Mouse (Mus musculus): Measurements from ENCODE around the gene Rictor. TPM values are rescaled to one million over a fixed set of nuclear protein-coding genes. Genes with fewer than 3 reads are reported as not detected.

Rictor gene
- polyA plus RNA-seq, 1 experiment from 2014 or later = 62.0 TPM

DNA sequence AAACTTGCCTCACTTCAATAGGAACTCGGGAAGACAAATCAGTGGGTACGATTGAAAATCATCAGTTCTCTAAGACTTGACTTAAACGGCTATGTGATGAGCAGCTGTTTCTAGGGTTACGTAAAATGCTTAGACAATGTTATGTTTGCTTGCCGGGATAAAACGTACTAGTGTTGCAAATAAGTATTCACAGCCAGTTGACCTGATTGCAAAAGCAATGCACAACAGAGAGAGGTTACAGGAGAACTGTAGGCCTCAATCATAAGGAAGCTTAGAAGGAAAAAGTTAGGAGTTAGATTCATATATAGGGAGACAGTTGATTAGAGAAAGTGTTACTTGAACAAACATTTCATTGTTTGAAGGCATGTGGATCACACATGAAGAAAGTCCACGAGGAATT, 2.2 kb downstream of the Rictor start:
- peak overlapping the region; percentile 91; the same call in 1 of the 2 replicates for H3K4me3 ChIP-seq (replicated peaks)
- no peaks in the 10 kb centered on the region for H3K36me3 ChIP-seq
- no peak for ATAC-seq
- no peak overlapping the region for H3K27ac ChIP-seq
- H3K4me1 ChIP-seq (replicated peaks) = peaks cover 50% of the 10 kb centered on the region
- H3K27me3 ChIP-seq = peaks cover 6% of the 10 kb centered on the region; the same call in 1 of the 2 replicates
- no peaks in the 10 kb centered on the region for H3K9me3 ChIP-seq
- WGBS = 84% methylated on average over 7 of the region's 7 CpGs
- no peak overlapping the region for H3K9ac ChIP-seq (replicated peaks)
- H3K4me2 ChIP-seq (replicated peaks) = peak overlapping the region; percentile 77

DNA sequence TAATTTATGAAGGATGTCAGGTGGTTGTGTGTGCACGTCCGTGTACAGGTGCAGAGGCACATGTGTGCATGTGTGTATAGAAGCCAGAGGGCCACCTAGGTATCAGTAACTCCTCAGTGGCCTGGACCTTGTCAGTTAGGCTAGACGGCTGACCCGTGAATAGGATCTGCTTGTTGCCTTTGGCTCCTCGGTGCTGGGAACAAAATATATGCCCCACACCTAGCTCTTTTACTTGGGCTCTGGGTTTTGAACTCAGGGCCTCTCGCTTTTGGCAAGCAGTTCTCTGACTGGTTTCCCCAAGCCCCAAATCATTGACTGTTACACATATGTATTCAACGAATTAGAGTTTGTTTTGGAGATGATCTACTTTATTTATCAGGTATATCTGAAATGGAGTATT, 3.0 kb downstream of the Rictor start:
- no peak overlapping the region for H3K4me2 ChIP-seq (replicated peaks)
- H3K36me3 ChIP-seq = no peaks in the 10 kb centered on the region
- H3K27ac ChIP-seq = no peak overlapping the region
- ATAC-seq = no peak
- H3K9me3 ChIP-seq = no peaks in the 10 kb centered on the region
- no peak overlapping the region for H3K4me3 ChIP-seq (replicated peaks)
- 0 out of 2 replicates have a peak, but pooled peaks cover 3% of the 10 kb centered on the region for H3K27me3 ChIP-seq
- H3K9ac ChIP-seq (replicated peaks) = no peak overlapping the region
- 86% methylated on average over 7 of the region's 7 CpGs for WGBS
- H3K4me1 ChIP-seq (replicated peaks) = peaks cover 50% of the 10 kb centered on the region

DNA sequence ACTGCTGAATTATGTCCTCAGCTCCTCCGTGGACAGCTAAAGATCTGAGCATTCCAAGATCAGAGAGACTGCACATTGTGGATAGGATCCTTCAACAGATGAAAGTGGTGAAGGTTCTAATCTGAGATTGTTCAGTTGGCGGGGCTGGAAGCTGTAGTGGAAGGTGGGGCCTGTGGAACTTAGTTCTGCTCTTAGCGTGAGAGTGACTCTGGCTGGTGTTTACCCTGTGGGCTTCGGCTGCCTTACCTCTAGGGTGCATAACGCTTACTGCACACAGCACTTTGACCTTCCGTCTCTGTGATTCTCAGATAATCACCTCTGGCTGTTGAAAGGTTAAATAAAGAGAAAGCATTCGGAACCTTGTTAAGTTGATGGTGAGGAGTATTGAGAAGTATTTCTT, 6.6 kb downstream of the Rictor start:
- WGBS = 72% methylated on average over 7 of the region's 7 CpGs
- Histone ChIP-seq H3K27ac (no peak overlapping the region), H3K9me3 (no peaks in the 10 kb centered on the region), H3K4me1 (replicated peaks) (peaks cover 52% of the 10 kb centered on the region), H3K9ac (replicated peaks) (no peak overlapping the region), H3K4me3 (replicated peaks) (no peak overlapping the region), H3K27me3 (no peaks in the 10 kb centered on the region), H3K36me3 (peaks cover 3% of the 10 kb centered on the region; the same call in 1 of the 2 replicates), H3K4me2 (replicated peaks) (no peak overlapping the region)
- no peak for ATAC-seq

DNA sequence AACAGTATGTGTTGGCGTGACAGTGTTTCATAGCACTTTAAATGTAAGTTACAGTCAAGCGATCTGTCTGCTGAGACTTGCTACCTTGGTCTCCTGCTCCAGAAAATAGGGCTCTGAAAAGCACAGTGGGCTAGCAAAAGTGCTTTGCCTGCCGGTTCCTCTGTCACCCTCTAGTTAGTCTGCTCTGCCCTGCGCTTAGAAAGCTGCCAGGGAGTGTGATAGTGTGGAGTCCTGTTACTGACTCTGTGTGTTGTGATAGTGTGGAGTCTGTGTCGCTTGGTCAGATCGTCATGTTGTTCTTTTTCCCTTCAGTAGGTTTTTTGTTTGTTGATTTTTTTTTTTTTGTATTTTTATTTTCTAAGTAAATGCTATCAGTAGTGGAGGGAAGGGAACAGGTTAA, 7.1 kb downstream of the Rictor start:
- Histone ChIP-seq H3K4me1 (replicated peaks) (peaks cover 48% of the 10 kb centered on the region), H3K4me2 (replicated peaks) (no peak overlapping the region), H3K36me3 (peaks cover 4% of the 10 kb centered on the region; the same call in 1 of the 2 replicates), H3K9ac (replicated peaks) (no peak overlapping the region), H3K9me3 (no peaks in the 10 kb centered on the region), H3K4me3 (replicated peaks) (no peak overlapping the region), H3K27me3 (no peaks in the 10 kb centered on the region), H3K27ac (no peak overlapping the region)
- no peak for ATAC-seq
- WGBS = 80% methylated on average over 6 of the region's 6 CpGs

DNA sequence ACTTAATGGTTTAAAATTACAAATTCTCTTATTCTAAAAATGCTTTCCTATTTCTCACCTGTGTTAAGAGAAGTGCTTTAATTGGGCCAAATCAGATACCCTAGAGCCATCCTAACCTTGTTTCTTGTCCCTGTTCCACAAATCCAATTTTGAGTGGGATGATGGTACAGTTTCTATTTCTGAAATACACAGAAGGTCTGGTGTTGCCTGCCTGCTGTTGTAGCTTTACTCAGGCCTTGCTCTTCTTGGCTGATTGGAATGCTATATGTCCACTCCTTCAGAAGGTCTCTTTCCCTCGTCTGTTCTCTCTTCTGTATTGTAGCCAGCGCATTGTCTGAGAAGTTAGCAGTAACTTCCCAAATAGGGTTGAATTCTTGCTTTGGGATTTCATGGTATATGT, 13.2 kb downstream of the Rictor start:
- Histone ChIP-seq H3K36me3 (peaks cover 4% of the 10 kb centered on the region; the same call in 1 of the 2 replicates), H3K27ac (no peak overlapping the region), H3K9me3 (no peaks in the 10 kb centered on the region), H3K4me2 (replicated peaks) (no peak overlapping the region), H3K9ac (replicated peaks) (no peak overlapping the region), H3K27me3 (no peaks in the 10 kb centered on the region), H3K4me1 (replicated peaks) (0 out of 2 replicates have a peak, but pooled peaks cover 11% of the 10 kb centered on the region), H3K4me3 (replicated peaks) (no peak overlapping the region)
- no peak for ATAC-seq
- 89% methylated on average over 2 of the region's 2 CpGs for WGBS

DNA sequence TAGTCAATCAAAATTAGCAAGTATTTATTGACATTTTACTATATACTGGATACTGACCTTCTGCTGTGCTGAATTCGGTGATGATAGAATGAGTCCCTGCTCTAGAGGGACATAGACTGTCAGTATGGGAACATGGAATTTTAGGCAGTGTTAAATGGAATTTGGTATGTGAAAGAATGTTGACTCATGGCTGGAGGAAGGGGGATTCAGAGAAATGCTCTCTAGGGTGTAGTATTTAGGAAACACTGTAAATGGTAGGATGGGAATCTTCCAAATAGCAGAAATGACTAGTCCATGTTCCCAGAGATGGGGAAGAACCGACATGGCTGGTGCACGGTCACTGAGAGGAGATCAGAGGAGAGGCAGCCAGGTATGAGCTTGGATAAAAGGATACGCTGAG, 13.6 kb downstream of the Rictor start:
- Histone ChIP-seq H3K9ac (replicated peaks) (no peak overlapping the region), H3K4me2 (replicated peaks) (no peak overlapping the region), H3K36me3 (peaks cover 4% of the 10 kb centered on the region; the same call in 1 of the 2 replicates), H3K27me3 (no peaks in the 10 kb centered on the region), H3K4me3 (replicated peaks) (no peak overlapping the region), H3K9me3 (no peaks in the 10 kb centered on the region), H3K27ac (no peak overlapping the region), H3K4me1 (replicated peaks) (0 out of 2 replicates have a peak, but pooled peaks cover 6% of the 10 kb centered on the region)
- ATAC-seq = no peak
- 87% methylated on average over 4 of the region's 4 CpGs for WGBS

DNA sequence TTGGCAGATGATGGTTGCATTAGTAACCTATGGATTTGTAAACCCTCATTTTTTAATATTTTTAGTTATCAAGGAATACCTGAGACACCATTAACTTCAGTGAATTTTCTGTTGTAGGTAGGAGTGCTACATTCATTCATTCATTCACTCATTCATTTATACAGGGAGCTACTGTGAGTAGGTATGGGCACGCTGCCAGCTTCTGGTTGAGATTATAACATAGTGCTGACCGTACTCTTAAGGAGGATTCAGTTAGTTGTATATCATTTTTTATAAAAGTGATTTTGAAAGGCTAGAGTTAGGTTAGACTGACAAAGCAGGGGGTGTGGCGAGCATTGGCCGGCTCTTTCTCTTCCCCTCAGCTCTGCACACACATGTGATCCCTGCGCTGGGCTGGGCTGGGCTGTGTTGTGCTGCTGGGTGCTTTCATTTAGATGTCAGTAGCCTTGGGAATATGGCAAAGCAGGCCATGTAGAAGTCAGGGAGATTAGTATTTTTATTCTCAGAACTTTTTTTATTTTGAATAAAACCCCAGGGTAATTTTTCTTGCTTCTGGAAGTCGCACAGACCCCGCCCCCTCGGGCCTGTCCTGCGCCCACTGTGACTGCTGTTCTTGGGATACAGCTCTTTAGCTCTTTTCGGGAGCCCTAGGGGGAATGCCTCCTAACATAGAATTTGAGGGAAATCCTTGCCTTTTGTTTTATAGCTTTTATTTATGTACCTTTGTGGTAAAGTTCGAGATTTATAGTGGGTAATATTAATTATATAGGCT, 14.4 kb downstream of the Rictor start:
- no peak for ATAC-seq
- 96% methylated on average over 11 of the region's 11 CpGs for WGBS
- H3K36me3 ChIP-seq = peaks cover 4% of the 10 kb centered on the region; the same call in 1 of the 2 replicates
- H3K9ac ChIP-seq (replicated peaks) = no peak overlapping the region
- H3K4me3 ChIP-seq (replicated peaks) = no peak overlapping the region
- no peaks in the 10 kb centered on the region for H3K9me3 ChIP-seq
- no peak overlapping the region for H3K27ac ChIP-seq
- no peak overlapping the region for H3K4me2 ChIP-seq (replicated peaks)
- H3K4me1 ChIP-seq (replicated peaks) = 0 out of 2 replicates have a peak, but pooled peaks cover 3% of the 10 kb centered on the region
- H3K27me3 ChIP-seq = no peaks in the 10 kb centered on the region

DNA sequence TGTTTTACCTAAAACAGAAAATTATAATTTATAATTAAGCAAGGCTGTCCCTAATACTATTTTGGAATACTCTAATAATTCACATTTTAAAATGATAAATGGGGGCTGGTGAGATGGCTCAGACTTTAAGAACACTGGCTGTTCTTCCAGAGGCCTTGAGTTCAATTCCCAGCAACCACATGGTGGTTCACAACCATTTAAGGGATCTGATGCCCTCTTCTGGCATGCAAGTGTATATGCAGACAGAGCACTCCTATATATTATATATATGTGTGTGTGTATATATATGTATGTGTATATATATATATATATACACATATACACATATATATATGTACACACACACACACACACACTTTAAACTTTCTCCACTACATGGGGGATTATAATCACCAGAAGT, 15.2 kb downstream of the Rictor start:
- Histone ChIP-seq H3K4me2 (replicated peaks) (no peak overlapping the region), H3K27ac (no peak overlapping the region), H3K4me1 (replicated peaks) (peaks cover 7% of the 10 kb centered on the region; the same call in 1 of the 2 replicates), H3K36me3 (peaks cover 4% of the 10 kb centered on the region; the same call in 1 of the 2 replicates), H3K4me3 (replicated peaks) (no peak overlapping the region), H3K27me3 (no peaks in the 10 kb centered on the region), H3K9ac (replicated peaks) (no peak overlapping the region), H3K9me3 (no peaks in the 10 kb centered on the region)
- ATAC-seq = no peak

DNA sequence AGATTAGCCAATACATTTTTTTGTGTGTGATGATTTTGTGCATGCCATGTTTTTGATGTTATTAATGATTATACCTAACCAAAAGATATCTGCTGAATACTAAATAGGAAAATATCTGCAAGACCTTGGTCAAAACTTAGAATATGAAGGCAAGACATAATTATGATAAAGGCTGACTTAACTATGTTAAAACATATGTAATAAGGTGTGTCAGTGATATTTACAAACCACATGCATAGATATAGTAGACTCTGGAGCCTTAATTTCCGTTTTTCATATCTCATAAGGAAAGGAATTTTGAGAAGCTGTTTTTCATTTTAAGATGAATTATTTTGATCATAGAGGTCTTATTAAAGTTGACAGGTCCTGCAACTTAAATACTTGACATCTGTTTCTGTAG, 16.3 kb downstream of the Rictor start:
- Histone ChIP-seq H3K4me3 (replicated peaks) (no peak overlapping the region), H3K9ac (replicated peaks) (no peak overlapping the region), H3K9me3 (no peaks in the 10 kb centered on the region), H3K36me3 (peaks cover 4% of the 10 kb centered on the region; the same call in 1 of the 2 replicates), H3K4me2 (replicated peaks) (no peak overlapping the region), H3K27me3 (no peaks in the 10 kb centered on the region), H3K4me1 (replicated peaks) (peaks cover 7% of the 10 kb centered on the region; the same call in 1 of the 2 replicates), H3K27ac (no peak overlapping the region)
- 93% methylated on average over 1 of the region's 1 CpGs for WGBS
- ATAC-seq = no peak

DNA sequence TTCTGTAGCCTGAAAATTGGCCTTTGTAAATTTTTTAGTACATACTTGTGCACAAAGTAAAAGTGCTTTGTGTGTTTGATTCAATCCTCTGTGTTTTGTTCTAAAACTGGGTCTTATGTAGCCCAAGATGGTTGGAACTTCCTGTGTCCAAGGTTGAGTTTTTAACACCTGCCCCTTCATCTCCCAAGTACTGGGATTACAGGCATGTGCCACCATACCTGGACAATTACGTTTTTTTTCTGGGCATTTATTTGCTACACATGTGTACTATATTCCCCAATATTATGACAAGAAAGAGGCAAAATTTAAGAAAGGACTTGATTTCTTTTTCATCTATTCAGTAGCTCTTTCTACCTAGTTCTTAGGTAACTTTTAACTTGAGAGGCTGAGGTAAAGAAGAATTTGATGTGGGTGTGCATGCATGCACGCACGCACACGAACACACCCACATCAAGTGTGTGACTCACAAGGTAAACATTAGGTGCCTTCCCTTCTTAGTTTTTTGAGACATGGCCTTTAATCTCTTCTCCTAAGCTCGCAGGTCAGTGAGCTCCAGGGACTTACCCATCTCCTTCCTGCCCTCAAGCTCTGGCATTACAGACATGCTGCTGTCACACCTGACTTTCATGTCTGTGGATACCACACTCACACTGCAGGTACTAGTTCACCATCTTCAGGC, 18.1 kb downstream of the Rictor start:
- H3K4me2 ChIP-seq (replicated peaks) = no peak overlapping the region

DNA sequence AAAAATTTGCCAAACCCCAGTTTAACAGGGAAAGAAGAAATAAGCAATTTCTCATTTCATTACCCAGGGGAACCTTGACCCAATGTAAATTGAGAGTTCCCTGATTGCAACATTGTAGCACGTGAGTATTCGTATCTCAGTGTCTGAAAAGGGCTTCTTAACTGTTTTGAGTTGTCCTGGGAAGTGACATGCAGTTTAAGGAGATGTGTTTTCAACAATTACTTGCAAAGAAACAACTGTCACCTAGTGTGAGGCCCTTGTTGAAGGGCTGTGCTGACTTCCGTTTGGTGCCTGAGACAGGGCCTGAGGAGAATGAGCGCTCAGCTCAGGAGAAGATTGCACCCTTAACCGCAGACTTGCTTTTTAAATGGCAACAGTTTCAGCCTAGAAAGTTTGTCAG, 24.9 kb downstream of the Rictor start:
- WGBS = 87% methylated on average over 5 of the region's 5 CpGs
- Histone ChIP-seq H3K9ac (replicated peaks) (no peak overlapping the region), H3K4me1 (replicated peaks) (no peaks in the 10 kb centered on the region), H3K27ac (no peak overlapping the region), H3K4me3 (replicated peaks) (no peak overlapping the region), H3K27me3 (no peaks in the 10 kb centered on the region), H3K9me3 (no peaks in the 10 kb centered on the region), H3K36me3 (no peaks in the 10 kb centered on the region), H3K4me2 (replicated peaks) (no peak overlapping the region)
- ATAC-seq = no peak

More for the DNA sequence above, 18.1 kb downstream of the Rictor start:
- H3K4me1 ChIP-seq (replicated peaks) = peaks cover 7% of the 10 kb centered on the region; the same call in 1 of the 2 replicates
- no peaks in the 10 kb centered on the region for H3K27me3 ChIP-seq
- H3K36me3 ChIP-seq = no peaks in the 10 kb centered on the region
- H3K9ac ChIP-seq (replicated peaks) = no peak overlapping the region
- no peak overlapping the region for H3K27ac ChIP-seq
- H3K4me3 ChIP-seq (replicated peaks) = no peak overlapping the region
- no peak for ATAC-seq
- WGBS = 84% methylated on average over 5 of the region's 5 CpGs
- no peaks in the 10 kb centered on the region for H3K9me3 ChIP-seq

DNA sequence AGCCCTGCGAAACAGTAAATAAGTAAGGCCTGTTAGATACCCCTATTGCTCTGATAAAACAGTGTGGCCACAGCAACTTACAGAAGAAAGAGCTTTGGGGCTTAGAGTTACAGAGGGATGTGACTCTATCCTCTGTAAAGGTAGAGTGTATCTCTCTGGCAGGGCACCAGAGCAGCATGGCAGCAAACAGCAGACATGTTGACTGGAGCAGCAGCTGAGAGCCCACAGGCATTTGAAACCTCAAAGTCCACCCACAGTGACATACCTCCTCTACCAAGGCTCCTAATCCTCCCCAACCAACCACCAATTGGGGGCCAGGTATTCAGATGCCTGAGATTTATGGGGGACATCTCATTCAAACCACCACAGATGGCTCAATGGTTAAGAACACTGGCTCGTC, 31.0 kb downstream of the Rictor start:
- Histone ChIP-seq H3K4me2 (replicated peaks) (no peak overlapping the region), H3K4me1 (replicated peaks) (no peaks in the 10 kb centered on the region), H3K27ac (no peak overlapping the region), H3K9me3 (no peaks in the 10 kb centered on the region), H3K9ac (replicated peaks) (no peak overlapping the region), H3K4me3 (replicated peaks) (no peak overlapping the region), H3K27me3 (no peaks in the 10 kb centered on the region), H3K36me3 (peaks cover 9% of the 10 kb centered on the region)
- ATAC-seq = no peak
- WGBS = 99% methylated on average over 2 of the region's 2 CpGs
